Mouse (Mus musculus) cerebellum, postnatal 14 days (tissue): ENCODE measurements around the gene Xpnpep1.
A peak's percentile ranks its signal among the peaks of the same experiment; 100 is the strongest.

ENCODE experiments used
- DNase-seq, 2 experiments: peaks; one replicate each; pipeline ENCODE4 v3.0.0; 2021; ENCODE audit warnings: mixed read lengths in 2 of 2

Gene Xpnpep1

DNA sequence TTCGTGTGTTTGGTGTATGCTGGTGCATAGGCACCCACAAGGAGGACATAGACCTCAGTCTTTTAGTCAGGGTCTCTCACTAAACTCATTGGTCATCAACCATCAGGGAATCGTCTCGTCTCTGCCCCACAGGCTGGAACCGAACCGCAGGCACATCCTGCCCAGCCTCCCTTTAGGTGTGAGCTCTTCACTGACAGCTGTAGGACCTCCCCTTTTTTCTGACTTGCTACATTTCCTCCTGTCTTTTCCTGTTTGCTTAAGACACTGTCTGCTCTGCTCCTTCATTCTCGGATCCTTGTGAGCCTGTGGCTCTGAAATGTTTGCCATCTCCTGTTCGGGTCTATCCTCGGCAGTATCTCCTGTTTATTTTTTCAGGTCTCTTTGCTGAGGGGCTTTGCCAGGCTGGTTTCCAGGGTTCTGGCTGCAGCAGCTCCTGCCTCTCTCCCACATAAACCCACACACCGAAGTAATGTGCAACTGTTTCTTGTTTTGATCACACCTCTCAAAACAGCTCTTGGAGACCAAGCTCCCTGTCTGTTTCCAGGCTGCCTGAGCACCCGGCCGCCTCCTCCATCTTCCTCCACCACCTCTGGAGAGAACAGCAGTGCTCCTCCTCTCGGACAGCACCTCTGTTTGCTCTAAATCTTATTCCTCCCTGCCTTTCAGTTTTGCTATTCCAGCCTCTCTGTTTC is 60.8 kb downstream of the Xpnpep1 start:
- DNase-seq: no peak

DNA sequence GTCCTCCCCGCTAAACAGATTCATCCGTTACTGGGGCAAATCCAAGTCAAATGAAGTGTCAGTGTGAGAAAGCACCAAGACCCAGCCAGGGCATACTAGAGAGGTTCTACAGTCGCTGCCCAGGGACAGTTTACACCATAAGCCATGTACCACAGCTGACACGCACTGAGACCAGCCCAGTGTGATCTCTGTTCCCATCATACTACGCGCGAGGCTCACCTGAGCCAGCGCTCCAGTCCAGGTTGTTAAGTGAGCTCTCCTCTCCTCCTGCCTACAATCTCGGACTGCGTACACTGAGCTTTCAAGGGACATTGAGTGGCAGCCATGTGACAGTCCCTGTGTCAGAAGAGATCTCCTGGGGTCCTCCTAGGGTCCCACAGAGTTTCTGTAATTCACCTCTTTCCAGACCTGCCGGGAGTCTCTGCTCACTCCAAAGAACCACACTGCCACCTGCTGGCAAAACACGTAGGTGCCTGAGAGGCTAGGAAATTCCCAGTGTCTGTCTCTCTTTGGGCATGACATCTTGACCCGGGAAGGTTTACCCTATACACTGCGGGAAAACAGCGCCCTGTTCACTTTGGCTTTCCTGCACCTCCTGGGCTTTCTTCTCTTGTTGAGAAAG is 64.3 kb downstream of the Xpnpep1 start:
- peak; percentile 88 to 93 for DNase-seq

DNA sequence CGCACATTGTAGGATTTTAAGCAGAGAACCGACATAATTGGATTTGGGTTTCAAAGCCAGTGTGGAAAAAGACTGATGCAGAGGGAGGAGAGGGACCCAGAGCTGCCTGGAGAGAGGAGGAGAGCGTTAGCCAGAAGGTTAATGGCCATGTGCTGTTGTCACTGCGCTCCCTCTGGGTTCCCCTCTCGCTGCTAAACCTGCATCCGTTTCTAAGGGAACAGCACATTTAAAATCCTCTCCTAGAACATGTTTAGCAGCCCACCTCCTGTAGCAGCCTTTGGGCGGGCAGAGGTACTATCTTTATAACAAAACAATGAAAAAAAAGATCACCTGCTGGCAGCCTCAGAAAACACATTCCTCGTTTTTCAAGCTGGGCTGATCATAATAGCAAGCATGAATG is 73.7 kb downstream of the Xpnpep1 start:
- no peak for DNase-seq

DNA sequence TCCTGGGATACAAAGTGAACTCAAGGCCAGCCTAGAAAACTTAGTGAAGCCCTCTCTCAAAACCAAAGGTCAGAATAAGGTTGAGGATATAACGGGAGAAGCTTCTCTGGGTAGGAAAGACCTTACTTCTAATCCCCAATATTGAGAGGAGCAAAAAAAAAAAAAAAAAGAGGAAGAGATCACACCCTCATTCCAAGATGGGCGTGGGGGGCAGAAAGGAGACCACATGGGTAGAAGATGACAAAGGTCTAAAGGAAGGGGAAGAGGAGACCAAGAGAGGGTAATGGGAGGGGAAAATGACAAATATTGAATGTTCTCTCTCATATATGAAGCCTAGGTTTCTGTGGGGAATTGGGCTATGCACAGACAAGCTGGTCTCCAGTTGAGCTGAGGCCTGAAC is 77.3 kb downstream of the Xpnpep1 start:
- no peak for DNase-seq

DNA sequence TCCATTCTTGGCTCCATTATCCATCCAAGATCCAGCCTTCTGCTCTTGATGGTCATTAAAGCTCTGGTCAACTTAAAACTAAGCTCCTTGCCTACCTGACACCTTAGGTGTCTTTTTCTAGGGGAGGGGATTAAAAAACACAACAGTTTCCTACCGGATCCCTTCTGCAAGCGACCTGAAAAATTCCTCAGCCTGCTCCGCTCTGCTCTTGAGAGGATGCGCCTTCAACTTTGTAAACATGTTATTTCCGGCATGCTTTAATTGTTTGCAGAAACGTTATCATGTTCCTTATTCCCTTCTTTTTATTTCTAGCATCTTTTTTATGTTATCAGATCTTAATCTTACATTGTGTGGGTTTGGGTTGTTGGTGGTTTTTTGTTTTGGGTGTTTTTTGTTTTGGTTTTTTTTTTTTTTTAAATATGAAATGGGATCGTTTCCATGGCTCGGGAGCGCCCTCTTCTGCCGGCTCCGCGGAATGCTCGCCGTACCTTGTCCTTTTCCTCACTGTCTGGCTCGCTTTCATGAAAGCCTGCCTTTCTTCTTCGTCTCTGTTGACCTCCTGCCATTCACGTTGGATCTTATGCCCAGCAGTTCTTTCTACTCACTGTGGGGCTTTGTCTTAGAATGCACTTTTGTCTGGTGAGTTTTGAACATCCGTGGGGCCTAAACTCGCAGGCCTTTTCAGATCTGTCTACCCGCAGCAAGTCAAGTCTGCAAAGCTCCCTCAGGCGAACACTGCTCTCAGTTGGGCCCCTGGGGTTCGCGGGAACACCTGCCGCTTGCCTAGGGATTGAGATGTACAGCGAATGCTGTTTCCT is 117.1 kb downstream of the Xpnpep1 start:
- DNase-seq: peak; percentile 82 to 87

DNA sequence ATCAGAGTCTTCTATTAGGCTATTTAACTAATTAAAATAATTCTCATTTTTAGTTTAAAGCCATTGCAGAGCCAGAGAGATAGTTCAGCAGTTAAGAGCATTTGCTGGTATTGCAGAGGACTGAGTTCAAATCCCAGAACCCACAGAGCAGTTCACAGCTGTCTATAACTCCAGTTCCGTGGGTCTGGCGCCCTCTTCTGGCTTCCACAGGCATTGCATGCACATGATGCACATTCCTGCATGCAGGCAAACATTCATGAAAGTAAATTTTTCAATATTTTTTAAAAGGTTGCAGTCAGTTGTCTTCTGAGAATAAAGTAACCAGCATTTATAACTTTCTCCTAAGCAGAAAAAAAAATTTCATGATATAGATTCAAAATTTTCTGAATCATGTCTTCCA is 135.8 kb downstream of the Xpnpep1 start:
- DNase-seq: no peak

DNA sequence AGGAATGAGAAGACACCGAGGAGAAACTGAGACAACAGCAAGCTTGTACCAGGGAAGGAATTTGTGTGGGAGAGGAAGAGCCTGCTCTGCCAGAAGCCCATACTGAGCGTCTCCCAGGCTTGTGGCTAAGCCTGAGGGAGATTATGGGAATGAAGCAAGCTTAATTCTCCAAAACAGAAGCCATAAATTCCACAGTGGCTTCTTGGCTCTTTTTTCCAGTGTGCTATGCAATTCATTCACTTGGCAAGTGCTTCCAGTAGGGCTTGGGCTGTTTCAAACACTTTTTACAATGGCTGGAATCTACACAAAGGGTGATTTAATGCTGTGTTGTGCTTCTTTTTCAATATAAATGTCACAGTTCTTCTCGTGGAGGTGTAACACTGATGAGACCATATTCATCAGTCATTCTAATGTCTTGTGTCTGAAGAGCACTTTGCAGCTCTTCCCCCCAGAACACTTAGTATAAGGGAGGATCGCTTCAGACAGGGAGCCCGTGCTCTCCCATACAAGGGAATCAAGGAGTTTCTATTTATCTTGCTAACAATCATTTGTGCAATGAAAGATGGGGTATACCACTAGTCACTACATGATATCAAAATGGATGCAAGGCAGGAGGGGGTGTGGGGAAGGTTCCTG is 148.1 kb downstream of the Xpnpep1 start:
- DNase-seq: no peak
